Mouse (Mus musculus) right cerebral cortex, postnatal 10 days (tissue): Measurements from ENCODE around the gene Col1a2.
A peak's percentile ranks its signal among the peaks of the same experiment; 100 is the strongest.

Source experiments
- DNase-seq, 2 experiments: peaks; one replicate each; pipeline ENCODE4 v3.0.0; 2021; ENCODE audit warnings: low spot score in 2 of 2

The Col1a2 gene

GRCm38 (mm10) chr6:4521031-4521430, 16.4 kb downstream of the Col1a2 start:
- DNase-seq, result no peak

DNA sequence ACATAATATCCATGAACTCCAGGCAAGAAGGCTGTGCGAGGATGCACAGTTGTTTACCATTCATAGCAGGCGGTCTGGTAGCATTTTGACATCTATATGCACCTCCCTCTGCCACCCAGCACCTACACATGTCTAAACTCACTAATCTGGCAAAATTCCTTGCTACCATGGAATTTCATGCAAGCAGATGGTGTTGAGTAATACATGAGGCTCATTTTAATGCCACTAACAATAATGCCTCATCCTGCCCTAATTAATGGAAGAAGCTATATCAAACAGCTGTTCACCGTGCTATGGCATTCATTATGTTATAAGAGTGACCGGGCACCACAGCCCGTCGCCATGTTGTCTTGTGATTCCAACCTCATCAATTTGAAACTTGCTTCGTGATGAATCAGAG, 23.8 kb downstream of the Col1a2 start:
- no peak for DNase-seq

- no peak for DNase-seq
Observed at GRCm38 (mm10) chr6:4530986-4531385, 26.4 kb downstream of the Col1a2 start.

DNA sequence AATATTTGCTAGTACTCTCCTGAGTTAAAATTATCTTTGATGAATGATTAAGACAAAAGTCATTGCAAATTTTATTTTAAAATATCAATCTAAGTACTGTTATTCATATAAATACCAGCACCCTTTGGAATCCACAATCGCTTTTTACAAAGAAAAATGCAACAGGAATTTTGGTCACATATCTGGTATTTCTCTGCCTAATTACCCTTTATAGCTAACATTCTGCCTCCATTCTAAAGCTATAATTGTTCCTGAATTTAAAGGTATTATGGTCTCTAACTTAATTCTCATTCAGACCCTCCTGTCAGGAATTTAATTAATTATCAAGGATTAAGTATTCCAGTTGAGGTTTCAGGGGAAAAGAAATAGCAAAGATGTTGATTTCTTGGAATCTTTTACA, 28.3 kb downstream of the Col1a2 start:
- DNase-seq, result no peak

DNA sequence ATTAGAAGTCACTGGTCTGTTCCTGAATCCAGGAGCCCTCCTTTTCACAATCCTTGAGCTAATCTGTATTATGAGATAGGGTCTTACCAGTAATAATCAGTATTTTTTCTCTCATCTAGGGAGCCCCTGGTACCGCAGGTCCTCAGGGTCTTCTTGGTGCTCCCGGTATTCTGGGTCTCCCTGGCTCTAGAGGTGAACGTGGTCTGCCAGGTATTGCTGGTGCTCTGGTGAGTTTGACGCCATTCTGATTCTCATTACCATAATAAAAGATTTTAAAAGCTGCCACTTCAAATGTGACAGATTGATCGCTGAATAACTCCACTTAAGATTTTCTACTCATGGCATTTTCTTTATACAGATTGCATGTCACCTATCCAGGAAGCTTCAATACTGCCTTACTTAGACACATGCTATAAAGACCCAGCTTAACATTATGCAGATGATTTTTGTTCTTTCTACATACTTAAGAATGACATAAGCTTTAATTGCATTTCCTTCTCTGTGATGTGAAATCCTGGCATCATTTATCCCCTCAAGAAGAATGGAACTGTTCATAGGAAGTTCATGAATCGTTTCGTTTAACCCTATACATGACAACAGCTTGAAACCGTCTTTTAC, 30.0 kb downstream of the Col1a2 start:
- DNase-seq, result no peak

GRCm38 (mm10) chr6:4541926-4542715, 37.5 kb downstream of the Col1a2 start:
- DNase-seq, result no peak

GRCm38 (mm10) chr6:4544554-4544953, 39.9 kb downstream of the Col1a2 start:
- peak in 1 of 2 experiments; percentile 36 for DNase-seq

- peak in 1 of 2 experiments; percentile 57 for DNase-seq
Observed at GRCm38 (mm10) chr6:4545727-4546126, 41.1 kb downstream of the Col1a2 start.

DNA sequence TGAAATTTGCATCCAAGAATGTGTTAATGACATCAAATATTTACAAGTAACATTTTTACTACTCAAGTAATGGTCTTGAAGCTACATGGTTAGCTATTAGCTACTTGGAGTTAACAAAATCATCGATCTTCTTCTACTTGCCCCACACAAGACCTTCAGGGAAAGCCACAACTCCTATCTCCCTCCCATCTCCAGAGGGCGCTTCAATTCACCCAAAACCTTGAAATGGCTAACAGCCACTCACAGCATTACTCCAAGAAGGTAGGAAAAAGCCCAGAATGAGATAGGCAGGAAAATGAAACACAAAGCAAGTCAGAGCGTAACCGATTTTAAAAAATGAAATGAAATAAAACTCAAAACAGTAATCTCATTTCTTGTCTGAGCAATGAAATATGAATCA, 44.3 kb downstream of the Col1a2 start:
- no peak for DNase-seq

- no peak for DNase-seq
Observed at GRCm38 (mm10) chr6:4549846-4550548, 45.4 kb downstream of the Col1a2 start.

DNA sequence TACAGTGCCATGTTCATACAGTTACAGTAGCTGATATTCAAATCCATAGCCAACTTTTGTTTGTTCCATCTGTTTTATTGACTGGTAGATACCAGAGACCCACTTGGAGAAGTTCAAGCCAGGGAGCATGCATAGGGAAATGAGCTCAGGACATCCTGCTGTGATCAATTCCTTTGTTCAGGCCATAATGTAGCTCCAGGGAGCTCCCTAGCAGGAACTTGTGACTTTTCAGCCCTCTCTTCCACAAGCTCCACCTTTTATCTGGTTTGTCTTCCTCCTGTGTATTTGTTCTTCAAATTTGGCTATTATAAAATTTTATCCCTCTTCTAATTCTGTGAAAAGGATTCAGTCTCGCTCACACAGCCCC, 45.9 kb downstream of the Col1a2 start:
- no peak for DNase-seq

GRCm38 (mm10) chr6:4555366-4555765, 50.8 kb downstream of the Col1a2 start:
- no peak for DNase-seq

- no peak for DNase-seq
Observed at GRCm38 (mm10) chr6:4557086-4557485, 52.5 kb downstream of the Col1a2 start.

DNA sequence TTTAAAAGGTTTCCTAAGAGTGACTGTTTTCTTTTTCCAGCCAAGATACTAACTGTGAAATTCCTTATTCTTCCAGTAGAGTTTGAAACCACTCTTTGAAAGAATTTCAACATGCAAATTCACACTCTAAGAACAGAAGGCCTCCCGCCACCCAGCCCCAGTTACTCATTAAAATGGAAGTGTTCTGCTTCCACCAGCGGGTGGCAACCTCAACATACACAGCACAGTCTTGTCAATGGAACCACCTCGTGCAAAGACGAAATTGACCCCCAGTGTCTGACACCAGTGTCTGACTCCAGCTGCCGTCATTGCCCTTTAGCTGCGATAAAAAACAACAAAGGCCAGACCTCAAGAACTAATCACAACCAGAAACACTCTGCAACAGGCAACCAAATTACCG, 53.1 kb downstream of the Col1a2 start:
- peak; percentile 71 to 73 for DNase-seq

DNA sequence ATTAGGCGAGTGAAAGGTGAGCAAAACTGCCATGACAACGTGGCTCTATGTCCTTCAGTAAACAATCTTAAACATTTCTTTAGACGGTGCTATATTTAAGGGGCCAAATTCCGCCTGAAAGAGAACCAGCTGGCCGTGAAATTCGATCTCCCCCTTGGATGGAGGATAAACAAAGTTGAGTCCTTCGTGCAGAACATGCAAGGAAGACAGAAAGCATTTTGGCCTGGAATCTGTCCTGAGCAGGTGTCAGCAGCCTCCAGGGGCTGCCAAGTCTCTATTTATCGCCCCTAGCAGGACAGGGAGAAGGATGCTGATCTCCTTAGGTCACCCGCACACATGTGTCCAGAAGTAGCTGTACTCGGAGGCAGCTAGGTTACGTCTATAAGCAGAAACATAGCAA, 56.5 kb downstream of the Col1a2 start:
- no peak for DNase-seq

DNA sequence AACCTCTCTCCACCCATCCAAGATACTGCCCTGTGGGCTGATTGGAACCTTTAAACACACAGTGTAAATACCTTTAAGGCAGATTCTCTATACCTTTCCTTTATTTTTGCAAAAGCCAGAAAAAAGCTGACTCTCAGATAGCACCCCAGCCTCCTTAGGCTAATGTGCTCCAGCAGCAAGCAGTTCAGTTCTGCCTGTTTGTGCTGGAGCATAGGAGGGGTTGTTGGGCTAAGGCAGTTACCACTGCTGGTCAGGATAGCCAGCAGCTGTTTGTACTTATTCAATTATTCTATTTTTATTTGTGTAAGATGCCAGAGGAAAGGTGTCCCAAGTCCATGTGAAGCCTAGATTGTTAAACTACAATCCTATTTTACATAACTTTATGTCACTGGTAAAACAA, 57.0 kb downstream of the Col1a2 start:
- DNase-seq, result no peak

- DNase-seq, result no peak
Observed at GRCm38 (mm10) chr6:4562401-4562800, 57.8 kb downstream of the Col1a2 start.

DNA sequence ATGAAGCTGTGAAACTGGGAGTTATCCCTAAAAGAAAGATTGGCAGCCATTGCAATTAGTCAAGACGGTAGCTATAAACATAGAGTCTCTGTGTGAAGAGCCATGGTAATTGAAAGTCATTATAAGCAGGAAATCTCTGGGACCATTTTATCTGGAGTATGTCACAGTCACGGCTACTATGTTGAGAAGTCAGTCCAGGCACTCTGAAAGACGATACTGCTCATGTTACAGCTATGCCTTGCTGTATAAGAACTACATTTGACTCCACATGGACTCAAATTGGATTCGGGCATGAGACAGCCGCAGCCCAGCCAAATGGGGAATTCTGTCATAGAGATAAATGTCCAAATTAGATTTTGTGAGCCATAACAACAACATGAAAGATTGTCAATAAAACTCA, 58.9 kb downstream of the Col1a2 start:
- no peak for DNase-seq

- no peak for DNase-seq
Observed at GRCm38 (mm10) chr6:4570412-4570811, 65.8 kb downstream of the Col1a2 start.

DNA sequence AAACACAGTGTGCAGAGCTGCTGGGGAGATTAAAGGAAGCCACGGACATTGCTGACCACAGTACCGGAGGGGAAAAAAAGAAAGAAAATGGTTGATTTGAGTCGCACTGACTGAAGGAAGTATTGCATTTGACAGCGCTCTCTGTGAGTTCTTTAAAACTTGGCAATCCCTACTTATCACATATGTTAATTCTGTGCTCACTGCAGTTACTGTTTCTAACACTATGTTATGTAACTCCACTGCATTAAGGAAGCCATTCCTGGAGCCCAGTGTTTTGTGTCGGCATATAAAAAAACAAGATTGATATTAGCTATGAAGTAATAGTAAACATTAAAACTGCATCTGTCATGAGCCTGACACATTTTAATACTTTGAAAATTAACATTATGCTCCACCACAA, 73.1 kb downstream of the Col1a2 start:
- DNase-seq, result no peak

- no peak for DNase-seq
Observed at GRCm38 (mm10) chr6:4578343-4578742, 73.7 kb downstream of the Col1a2 start.

GRCm38 (mm10) chr6:4579620-4580019, 75.0 kb downstream of the Col1a2 start:
- DNase-seq, result no peak

- DNase-seq, result no peak
Observed at GRCm38 (mm10) chr6:4583485-4583884, 78.9 kb downstream of the Col1a2 start.
